Mouse (Mus musculus) left cerebral cortex, postnatal 36 days (tissue): ENCODE results near the gene Calm5. TPM values are rescaled to one million over a fixed set of nuclear protein-coding genes. Genes with fewer than 3 reads are reported as not detected.
"Not testable (repeated sequence)": the region's sequence is repeated elsewhere in the genome, so short reads cannot be mapped to it uniquely, and the experiment has no call there.

Source experiments
- DNase-seq, 2 experiments: peaks; one replicate each; pipeline ENCODE4 v3.0.0; 2021 to 2022; ENCODE audit warnings: low spot score in 2 of 2, mixed read lengths in 1 of 2
- intact Hi-C: fragments of 180-260 bp; cut with DNase I; formaldehyde crosslinking; loops from one replicate; pipeline ENCODE4 v1.15.1; 2025
- total RNA-seq, 2 experiments: library from RNA; stranded (reverse); gene quantifications; 2 replicates each; pipeline ENCODE4 v1.2.3; 2021

The Calm5 gene
- total RNA-seq, 2 experiments from 2014 or later: not detected

GRCm38 (mm10) chr13:3898202-3898601, 44.2 kb downstream of the Calm5 start:
- intact Hi-C loops: loop anchor here (10.0 kb wide), 1 partner anchor 123 kb away; no protein-coding TSS in a partner anchor
- not testable (repeated sequence) for DNase-seq

DNA sequence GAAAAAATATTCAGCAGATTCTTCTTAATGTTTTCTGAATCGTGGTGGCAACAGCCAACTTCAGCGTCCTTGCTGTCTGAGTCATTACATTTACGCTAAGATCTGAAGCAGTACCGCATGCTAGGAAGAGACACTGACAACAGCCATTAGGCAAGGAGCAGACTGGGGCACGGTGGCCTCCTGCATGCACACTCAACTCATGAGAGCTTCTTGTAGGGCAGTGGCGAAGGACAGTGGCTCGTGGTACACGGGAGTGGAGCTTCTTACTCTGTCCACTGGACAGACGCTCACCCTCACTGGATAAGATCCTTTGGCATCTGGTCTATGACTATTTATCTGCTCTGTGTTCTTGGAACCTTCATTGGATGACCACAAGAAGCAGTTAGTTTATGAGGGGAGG, 45.3 kb downstream of the Calm5 start:
- intact Hi-C loops: loop anchor here (10.0 kb wide), 1 partner anchor 124 kb away; no protein-coding TSS in a partner anchor
- no peak for DNase-seq

Other genes with a start within 250 kb of the Calm5 start
- gene Fam208b, start 243.1 kb upstream of the Calm5 start, total RNA-seq: 10 to 100 TPM; 23.2 to 29.2 TPM
- gene Asb13, start 220.1 kb upstream of the Calm5 start, total RNA-seq: 10 to 100 TPM; 47.6 to 51.9 TPM
- gene Calml3, start 49.9 kb upstream of the Calm5 start, total RNA-seq: not detected
- not detected for gene Calm4, start 16.4 kb upstream of the Calm5 start, total RNA-seq
- gene Net1, start 64.0 kb downstream of the Calm5 start, total RNA-seq: 10 to 100 TPM; 50.6 to 53.3 TPM
- gene Tubal3, start 64.1 kb downstream of the Calm5 start, total RNA-seq: not detected
- under 1 TPM in 1 of 2 experiments, not detected in 1; 0.27 TPM for gene Ucn3, start 91.2 kb downstream of the Calm5 start, total RNA-seq
- gene Akr1c14, start 194.8 kb downstream of the Calm5 start, total RNA-seq: 1 to 10 TPM in 1 of 2 experiments, under 1 TPM in 1; 0.82 to 2.3 TPM